Mouse (Mus musculus) ES-Bruce4 (cell line): ENCODE results near the gene Pnldc1.

Experiments used
- CTCF ChIP-seq: IDR thresholded peaks from one replicate; pipeline ENCODE4 v1.8.1; 2011; ENCODE audit warnings: low read depth, low read length
- EP300 ChIP-seq: IDR thresholded peaks from 2 replicates; pipeline ENCODE4 v1.6.1; 2011; ENCODE audit warnings: low read depth, low read length; ENCODE audit not compliant: insufficient read depth
- POLR2A ChIP-seq: IDR thresholded peaks from one replicate; pipeline ENCODE4 v1.8.1; 2011; ENCODE audit warnings: low read length; ENCODE audit not compliant: insufficient read depth

DNA sequence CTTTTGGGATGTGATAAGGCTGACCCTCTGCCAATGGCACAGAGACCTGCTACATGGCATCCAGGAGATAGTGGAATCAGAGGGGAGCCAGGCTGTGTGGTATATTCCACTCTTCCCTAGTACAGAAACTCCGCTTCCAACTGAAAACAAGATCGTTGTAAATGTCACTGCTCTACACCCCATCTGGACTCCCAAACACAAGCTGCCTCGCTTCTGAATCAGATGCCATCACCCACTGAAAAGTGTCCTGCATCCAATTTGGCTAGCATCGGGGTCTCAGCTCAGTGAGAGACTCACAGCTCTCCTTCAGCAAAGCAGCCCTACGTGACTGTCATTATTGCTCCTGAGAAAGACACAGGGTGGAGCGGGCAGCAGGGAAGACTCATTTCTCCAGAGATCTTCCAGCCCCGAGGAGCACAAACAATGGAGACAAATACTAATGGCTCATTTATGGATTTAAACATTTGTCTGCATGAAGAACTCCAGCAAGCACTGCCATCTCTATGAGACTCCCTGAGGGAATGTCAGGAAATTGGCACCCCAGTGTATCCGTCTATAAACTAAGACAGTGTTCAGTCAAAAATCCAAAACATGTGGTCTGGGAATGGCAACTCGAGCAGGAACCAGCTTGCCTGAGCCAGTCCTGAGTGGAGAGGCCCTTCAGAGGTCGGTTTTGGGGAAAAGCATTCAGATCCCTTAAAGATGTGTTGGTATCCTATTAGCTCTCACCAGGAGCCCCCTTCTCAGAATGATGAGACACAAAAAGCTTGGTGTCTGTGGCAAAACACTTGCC, 70.4 kb downstream of the Pnldc1 start:
- TF ChIP-seq POLR2A, result no peak
- TF ChIP-seq CTCF, result no peak
- TF ChIP-seq EP300, result no peak
